Mouse (Mus musculus) kidney, embryonic 14.5 days (tissue): ENCODE data around the gene Ccdc70. TPM values are rescaled to one million over a fixed set of nuclear protein-coding genes. Genes with fewer than 3 reads are reported as not detected.

Experiments
- ATAC-seq: fragments of 200-750 bp; cut with Nextera tagmentation; 2 replicates; pipeline ENCODE4 v1.8.0; 2017; ENCODE audit warnings: moderate number of reproducible peaks, mild to moderate bottlenecking, moderate TSS enrichment, moderate library complexity; ENCODE audit not compliant: low FRiP score, low TSS enrichment
- H3K27ac ChIP-seq: fragments of 300-500 bp; sonication (generic); 2 replicates; pipeline ENCODE4 v1.5.1; 2014; ENCODE audit warnings: low read depth, mild to moderate bottlenecking, low read length, moderate library complexity, mixed read lengths
- H3K27me3 ChIP-seq: fragments of 300-500 bp; sonication (generic); 2 replicates; pipeline ENCODE4 v1.6.1; 2014; ENCODE audit warnings: mild to moderate bottlenecking, low read length; ENCODE audit not compliant: control insufficient read depth, insufficient read depth
- H3K36me3 ChIP-seq: fragments of 300-500 bp; sonication (generic); 2 replicates; pipeline ENCODE4 v1.6.1; 2014; ENCODE audit warnings: low read length, mixed read lengths; ENCODE audit not compliant: control insufficient read depth, insufficient read depth
- H3K4me1 ChIP-seq: fragments of 300-500 bp; sonication (generic); 2 replicates; pipeline ENCODE4 v1.6.1; 2014; ENCODE audit warnings: low read length, mixed read lengths; ENCODE audit not compliant: control insufficient read depth, insufficient read depth
- H3K4me2 ChIP-seq: fragments of 300-500 bp; sonication (generic); replicated peaks from 2 replicates; pipeline ENCODE4 v1.6.1; 2014; ENCODE audit warnings: low read depth, mild to moderate bottlenecking, low read length
- H3K4me3 ChIP-seq: fragments of 300-500 bp; sonication (generic); 2 replicates; pipeline ENCODE4 v1.5.1; 2014; ENCODE audit warnings: mild to moderate bottlenecking, low read length
- H3K9ac ChIP-seq: fragments of 300-500 bp; sonication (generic); 2 replicates; pipeline ENCODE4 v1.6.1; 2014; ENCODE audit warnings: low read depth, mild to moderate bottlenecking, low read length, moderate library complexity
- H3K9me3 ChIP-seq: fragments of 300-500 bp; sonication (generic); 2 replicates; pipeline ENCODE4 v1.6.1; 2016; ENCODE audit warnings: low read length; ENCODE audit not compliant: control insufficient read depth
- WGBS: fragments of 180-500 bp; shearing (Covaris S2); extraction: QIAGEN DNeasy Blood & Tissue Kit; methylation state at CpG from one replicate; pipeline ENCODE4 v1.1.7; 2014; 5-methylcytosine and 5-hydroxymethylcytosine counted together
- polyA plus RNA-seq: library from polyadenylated mRNA; unstranded; fragments of >200 nt; fragmentation: Nextera tagmentation; extraction: Ambion mirVana; gene quantifications from 2 replicates; pipeline ENCODE4 v1.2.1, GENCODE M21; 2014

Ccdc70 gene
- polyA plus RNA-seq, 1 experiment from 2014 or later = not detected

DNA sequence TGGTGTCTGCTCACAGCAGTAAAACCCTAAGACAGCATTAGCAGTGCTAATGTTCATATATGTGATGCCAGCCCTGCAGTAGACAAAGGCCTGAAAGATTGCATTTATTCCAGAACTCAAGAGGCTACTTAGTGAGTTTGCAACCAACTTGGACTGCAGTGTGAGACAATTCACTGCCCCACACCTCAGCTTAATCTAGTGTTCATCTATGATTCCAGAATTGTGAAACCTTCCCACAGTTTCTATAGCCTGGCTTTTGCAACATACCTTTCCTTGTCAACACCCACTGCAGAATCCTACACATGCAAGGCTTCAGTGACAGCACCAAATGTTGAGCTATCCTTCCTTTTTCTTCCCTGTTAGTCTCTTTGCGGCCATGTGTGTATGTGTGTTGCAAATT is 2.9 kb upstream of the Ccdc70 start:
- Histone ChIP-seq H3K27ac (no peak overlapping the region), H3K9ac (no peak overlapping the region), H3K4me3 (no peak overlapping the region), H3K36me3 (no peaks in the 10 kb centered on the region), H3K9me3 (no peaks in the 10 kb centered on the region), H3K27me3 (no peaks in the 10 kb centered on the region), H3K4me1 (no peaks in the 10 kb centered on the region), H3K4me2 (no peak overlapping the region)
- no peak for ATAC-seq
- WGBS = 90% methylated on average over 1 of the region's 1 CpGs

DNA sequence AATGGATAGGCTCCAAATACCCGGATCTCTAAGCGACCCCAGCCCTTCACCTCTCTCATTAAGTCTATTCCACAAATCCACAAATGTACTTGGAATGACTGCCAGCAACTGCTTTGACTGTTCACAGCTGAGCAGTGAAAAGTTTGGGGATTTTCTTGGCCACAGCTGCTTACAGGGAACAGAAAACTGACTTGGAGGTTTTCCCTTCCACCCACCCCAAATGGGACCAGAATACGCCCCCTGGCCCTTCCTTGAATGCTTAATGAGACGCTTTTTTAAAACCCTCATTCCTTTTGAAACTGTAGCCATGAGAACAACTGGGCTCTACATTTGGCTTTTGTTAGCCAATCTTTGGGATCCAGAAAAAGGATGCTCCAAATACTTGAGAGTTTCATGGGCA is 8.6 kb downstream of the Ccdc70 start:
- Histone ChIP-seq H3K9me3 (no peaks in the 10 kb centered on the region; the same call in 1 of the 2 replicates), H3K36me3 (no peaks in the 10 kb centered on the region), H3K27ac (no peak overlapping the region), H3K9ac (no peak overlapping the region), H3K4me3 (no peak overlapping the region), H3K27me3 (no peaks in the 10 kb centered on the region), H3K4me2 (no peak overlapping the region), H3K4me1 (no peaks in the 10 kb centered on the region)
- ATAC-seq = no peak
- WGBS = 65% methylated on average over 4 of the region's 4 CpGs

DNA sequence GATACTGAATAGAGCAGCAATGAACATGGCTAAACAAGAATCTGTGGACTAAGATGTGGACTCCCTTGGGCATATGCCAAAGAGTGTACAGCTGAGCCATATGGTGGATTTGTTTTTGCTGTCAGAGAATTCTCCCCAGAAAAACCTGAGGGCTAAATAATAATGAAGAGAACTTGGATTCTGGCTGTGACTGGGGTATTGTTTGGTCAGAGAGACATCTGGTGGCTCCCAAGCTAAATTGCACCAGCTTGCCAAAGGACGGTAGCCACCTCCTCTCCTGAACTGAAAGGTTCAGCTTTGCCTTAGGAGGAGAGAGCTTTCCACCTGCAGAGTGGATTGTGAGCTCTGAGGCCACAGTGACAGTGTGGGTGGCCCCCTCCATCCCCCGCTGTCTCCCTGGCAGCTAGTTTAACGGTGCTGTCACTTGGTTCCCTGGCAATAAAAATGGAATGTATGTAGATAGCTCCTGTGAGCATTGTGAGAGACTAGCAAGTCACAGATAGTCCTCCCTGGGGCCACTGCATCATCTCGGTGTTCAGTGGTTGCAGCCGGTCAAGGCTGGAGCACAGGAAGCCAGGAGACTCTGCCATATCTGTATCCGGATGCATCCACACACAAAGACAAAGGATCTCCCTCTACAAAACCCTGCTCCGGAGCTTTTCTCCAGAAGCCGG is 12.2 kb downstream of the Ccdc70 start:
- 66% methylated on average over 8 of the region's 8 CpGs for WGBS
- no peaks in the 10 kb centered on the region for H3K27me3 ChIP-seq
- no peak overlapping the region for H3K4me2 ChIP-seq
- no peak for ATAC-seq
- H3K4me1 ChIP-seq = no peaks in the 10 kb centered on the region
- H3K4me3 ChIP-seq = no peak overlapping the region
- H3K36me3 ChIP-seq = no peaks in the 10 kb centered on the region
- no peaks in the 10 kb centered on the region for H3K9me3 ChIP-seq
- no peak overlapping the region for H3K27ac ChIP-seq
- no peak overlapping the region for H3K9ac ChIP-seq

DNA sequence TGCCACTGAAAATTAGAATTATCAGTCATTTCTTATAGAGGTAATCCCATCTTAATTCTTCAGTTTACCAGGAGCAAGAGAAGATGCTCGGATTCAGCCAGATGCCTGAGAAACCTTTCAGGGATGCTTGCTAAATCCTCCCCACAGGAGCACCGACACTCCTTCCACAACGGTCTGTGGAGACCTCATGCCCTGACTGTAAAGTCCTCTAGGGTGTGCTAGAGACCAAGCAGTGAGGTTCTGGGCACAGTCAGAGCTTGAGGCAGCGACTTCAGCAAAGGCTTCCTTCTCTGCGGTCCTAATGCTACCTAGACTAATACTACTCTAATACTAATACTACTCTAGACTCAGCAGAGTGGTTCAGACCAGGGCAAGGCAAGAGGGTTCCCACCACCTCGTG is 22.6 kb downstream of the Ccdc70 start:
- peak; percentile 76; the same call in 1 of the 2 replicates for ATAC-seq
- H3K4me2 ChIP-seq = no peak overlapping the region
- H3K4me1 ChIP-seq = no peaks in the 10 kb centered on the region
- no peak overlapping the region for H3K4me3 ChIP-seq
- 19% methylated on average over 6 of the region's 6 CpGs for WGBS
- no peaks in the 10 kb centered on the region for H3K27me3 ChIP-seq
- no peak overlapping the region for H3K27ac ChIP-seq
- H3K36me3 ChIP-seq = no peaks in the 10 kb centered on the region
- H3K9me3 ChIP-seq = no peaks in the 10 kb centered on the region
- no peak overlapping the region for H3K9ac ChIP-seq

DNA sequence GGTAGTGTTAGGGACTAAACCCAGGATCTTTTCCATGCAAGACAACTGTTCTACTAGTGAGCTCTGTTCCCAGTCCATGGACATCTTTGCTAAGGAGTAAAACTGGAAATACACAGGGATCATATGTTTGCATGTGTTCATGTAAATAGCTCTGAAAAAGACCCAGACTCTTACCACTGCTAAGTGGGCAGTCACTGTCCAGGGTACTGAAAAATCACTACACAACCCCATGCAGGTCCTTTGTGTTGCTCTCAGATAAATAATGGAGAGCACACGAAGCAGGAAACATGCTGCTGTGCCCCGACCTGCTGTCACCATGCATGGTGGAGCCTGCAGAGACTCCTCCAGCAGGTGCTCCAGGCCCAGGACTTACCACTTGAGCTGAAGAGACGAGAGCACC is 25.6 kb downstream of the Ccdc70 start:
- Histone ChIP-seq H3K4me3 (no peak overlapping the region), H3K27ac (no peak overlapping the region), H3K36me3 (no peaks in the 10 kb centered on the region), H3K9ac (no peak overlapping the region), H3K4me1 (no peaks in the 10 kb centered on the region), H3K4me2 (no peak overlapping the region), H3K27me3 (no peaks in the 10 kb centered on the region), H3K9me3 (no peaks in the 10 kb centered on the region)
- 39% methylated on average over 3 of the region's 3 CpGs for WGBS
- 0 out of 2 replicates have a peak, but pooled peaks have one; percentile 6 for ATAC-seq

DNA sequence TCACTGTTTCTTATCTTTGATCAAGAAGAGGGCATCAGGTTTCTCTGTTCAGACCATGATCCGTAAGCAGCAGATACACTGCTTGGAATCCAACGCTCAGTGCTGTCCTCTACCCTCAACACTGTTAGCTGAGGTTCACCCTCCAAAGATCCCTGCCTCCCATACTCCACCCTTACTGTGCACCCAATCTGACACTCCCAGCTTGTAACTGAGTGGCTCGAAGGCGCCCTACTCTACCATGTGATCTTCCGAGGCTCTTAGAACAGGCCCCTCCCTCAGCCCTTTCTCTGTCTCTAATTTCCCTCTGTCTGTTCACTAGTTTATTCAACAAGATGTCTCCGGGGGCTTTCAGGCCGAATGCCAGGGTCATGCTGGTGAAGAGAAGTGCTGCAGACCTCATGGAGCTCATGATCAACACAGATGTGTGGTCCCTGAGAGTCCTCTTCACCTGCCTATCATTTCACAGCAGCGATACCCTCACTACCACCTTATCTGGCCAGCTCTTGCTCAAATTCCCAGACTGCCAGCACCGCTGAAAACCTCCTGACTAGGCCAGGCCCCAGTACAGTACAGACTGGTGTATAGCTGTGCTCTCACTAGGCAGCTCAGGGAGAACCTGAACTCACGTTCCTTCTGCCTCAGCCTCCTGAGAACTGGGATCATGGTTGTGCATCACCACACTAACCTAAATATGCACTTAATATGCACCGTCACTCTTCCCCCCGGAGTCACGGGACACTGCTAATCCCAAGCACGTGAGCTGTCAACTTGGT is 35.4 kb downstream of the Ccdc70 start:
- Histone ChIP-seq H3K9ac (no peak overlapping the region), H3K4me1 (no peaks in the 10 kb centered on the region), H3K27ac (no peak overlapping the region), H3K27me3 (no peaks in the 10 kb centered on the region), H3K36me3 (no peaks in the 10 kb centered on the region), H3K4me2 (no peak overlapping the region), H3K4me3 (no peak overlapping the region), H3K9me3 (no peaks in the 10 kb centered on the region)
- 77% methylated on average over 14 of the region's 14 CpGs for WGBS
- ATAC-seq = no peak

DNA sequence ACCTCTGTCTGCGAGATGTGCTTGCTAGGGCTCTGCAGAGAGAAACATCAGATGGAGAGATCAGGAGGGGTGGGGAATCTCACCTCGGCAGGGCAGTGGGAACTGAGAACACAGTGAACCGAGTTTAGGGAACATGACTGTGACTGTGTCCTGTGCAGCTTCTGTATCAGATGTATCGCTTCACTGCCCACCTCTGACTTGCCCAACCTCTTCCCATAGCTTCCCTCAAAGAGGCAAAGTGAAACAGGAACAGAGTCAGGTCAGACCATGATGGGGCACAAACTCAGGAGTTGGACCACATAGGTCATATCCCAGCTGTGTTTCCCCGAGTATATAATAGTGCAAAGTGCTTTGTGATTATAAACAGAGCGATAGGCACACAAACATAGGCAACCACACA is 36.8 kb downstream of the Ccdc70 start:
- H3K4me2 ChIP-seq = no peak overlapping the region
- H3K36me3 ChIP-seq = no peaks in the 10 kb centered on the region
- no peaks in the 10 kb centered on the region for H3K27me3 ChIP-seq
- no peak overlapping the region for H3K9ac ChIP-seq
- 64% methylated on average over 6 of the region's 6 CpGs for WGBS
- no peak for ATAC-seq
- no peak overlapping the region for H3K4me3 ChIP-seq
- no peaks in the 10 kb centered on the region for H3K4me1 ChIP-seq
- H3K27ac ChIP-seq = no peak overlapping the region
- no peaks in the 10 kb centered on the region for H3K9me3 ChIP-seq

DNA sequence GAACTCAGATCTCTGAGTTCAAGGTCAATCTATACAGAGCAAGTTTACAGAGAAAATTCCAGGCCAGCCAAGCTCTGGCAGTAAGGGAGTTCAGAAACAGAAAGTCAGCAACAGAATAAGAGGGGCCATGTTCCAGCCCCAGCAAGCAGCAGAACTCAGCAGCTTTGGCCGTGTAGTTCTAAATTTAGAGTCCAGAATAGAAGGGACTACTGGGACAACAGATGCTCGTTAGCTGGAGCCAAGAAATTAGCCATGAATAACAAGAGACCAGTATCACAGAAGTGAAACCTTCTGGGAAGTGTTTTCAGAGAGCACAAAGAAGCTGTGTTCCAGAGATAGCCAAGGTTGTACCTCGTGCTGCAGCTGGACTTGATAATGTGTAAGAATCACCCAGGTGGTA is 39.8 kb downstream of the Ccdc70 start:
- no peaks in the 10 kb centered on the region for H3K36me3 ChIP-seq
- H3K4me3 ChIP-seq = no peak overlapping the region
- H3K4me2 ChIP-seq = no peak overlapping the region
- H3K9me3 ChIP-seq = no peaks in the 10 kb centered on the region
- no peaks in the 10 kb centered on the region for H3K4me1 ChIP-seq
- H3K27ac ChIP-seq = no peak overlapping the region
- WGBS = 71% methylated on average over 3 of the region's 3 CpGs
- H3K9ac ChIP-seq = no peak overlapping the region
- no peak for ATAC-seq
- no peaks in the 10 kb centered on the region for H3K27me3 ChIP-seq

DNA sequence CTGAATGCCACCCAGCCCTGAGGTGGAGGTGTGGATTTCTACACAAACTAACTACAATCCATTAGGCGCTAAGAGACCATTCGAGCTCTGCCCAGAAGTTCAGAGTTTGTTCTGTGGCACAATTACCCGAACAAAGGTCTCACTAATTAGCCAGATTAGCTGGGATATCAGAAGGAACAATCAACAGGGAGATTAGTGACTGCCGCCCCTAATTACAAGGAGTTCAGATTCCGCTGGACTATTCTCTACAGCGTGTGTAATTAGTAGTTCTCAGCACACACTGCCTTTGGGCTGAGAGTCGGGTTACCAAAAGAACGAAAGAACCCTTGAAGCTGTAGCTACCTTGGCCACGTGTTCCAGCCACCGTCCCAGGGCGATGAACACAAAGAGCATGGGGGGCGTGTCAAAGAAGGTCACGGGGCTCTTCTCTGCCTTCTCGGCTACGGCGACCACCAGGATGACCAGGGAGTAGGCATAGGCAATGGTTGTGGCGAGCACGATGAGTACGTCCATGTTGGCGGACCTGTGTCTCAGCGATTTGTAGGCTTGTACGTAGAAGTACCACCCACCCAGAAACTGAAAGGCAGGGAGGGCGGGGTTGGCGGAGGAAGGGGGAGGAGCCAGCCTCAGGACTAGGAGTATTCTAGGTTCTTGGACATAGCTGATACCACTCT is 43.6 kb downstream of the Ccdc70 start:
- 60% methylated on average over 24 of the region's 24 CpGs for WGBS
- 0 out of 2 replicates have a peak, but pooled peaks have one; percentile 35 for ATAC-seq

More for the DNA sequence above, 43.6 kb downstream of the Ccdc70 start:
- Histone ChIP-seq H3K4me2 (no peak overlapping the region), H3K4me1 (no peaks in the 10 kb centered on the region), H3K27ac (no peak overlapping the region), H3K9me3 (no peaks in the 10 kb centered on the region), H3K36me3 (no peaks in the 10 kb centered on the region), H3K9ac (no peak overlapping the region), H3K27me3 (no peaks in the 10 kb centered on the region), H3K4me3 (no peak overlapping the region)
